Mouse (Mus musculus): Measurements from ENCODE around the gene Sf1. TPM values are rescaled to one million over a fixed set of nuclear protein-coding genes. Genes with fewer than 3 reads are reported as not detected.
A peak's percentile ranks its signal among the peaks of the same experiment; 100 is the strongest.

Sf1 gene
- polyA plus RNA-seq (2012; rRNA removed): 61.1 and 86.4 TPM in 2 replicates

- 1% methylated on average over 84 of the region's 85 CpGs for WGBS
- peak; percentile 98 for DNase-seq (ENCODE audit: low read depth, low spot score)
Measured at GRCm38 (mm10) chr19:6363411-6364240, at the start of gene Sf1. Sf1 (plus strand) TSS chr19:6363690.

- WGBS: 94% methylated on average over 8 of the region's 8 CpGs
- no peak for DNase-seq (ENCODE audit: low read depth, low spot score)
Measured at GRCm38 (mm10) chr19:6313796-6314195, 49.7 kb upstream of the Sf1 start.

GRCm38 (mm10) chr19:6314513-6314912, 49.0 kb upstream of the Sf1 start:
- 75% methylated on average over 8 of the region's 8 CpGs for WGBS
- no peak for DNase-seq (ENCODE audit: low read depth, low spot score)

- no peak for DNase-seq (ENCODE audit: low read depth, low spot score)
- WGBS: 81% methylated on average over 14 of the region's 14 CpGs
Measured at GRCm38 (mm10) chr19:6315573-6315972, 47.9 kb upstream of the Sf1 start.

GRCm38 (mm10) chr19:6318145-6318544, 45.3 kb upstream of the Sf1 start:
- no peak for DNase-seq (ENCODE audit: low read depth, low spot score)
- 88% methylated on average over 12 of the region's 12 CpGs for WGBS

- WGBS: 63% methylated on average over 8 of the region's 8 CpGs
- DNase-seq (ENCODE audit: low read depth, low spot score): no peak
Measured at GRCm38 (mm10) chr19:6321358-6321757, 42.1 kb upstream of the Sf1 start.

GRCm38 (mm10) chr19:6321786-6322621, 41.5 kb upstream of the Sf1 start:
- no peak for DNase-seq (ENCODE audit: low read depth, low spot score)
- 65% methylated on average over 33 of the region's 33 CpGs for WGBS

- no peak for DNase-seq (ENCODE audit: low read depth, low spot score)
- WGBS: 88% methylated on average over 9 of the region's 9 CpGs
Measured at GRCm38 (mm10) chr19:6324751-6325150, 38.7 kb upstream of the Sf1 start.

- WGBS: 13% methylated on average over 5 of the region's 5 CpGs
Measured at GRCm38 (mm10) chr19:6331178-6331577, 32.3 kb upstream of the Sf1 start.

GRCm38 (mm10) chr19:6331719-6332516, 31.6 kb upstream of the Sf1 start:
- no peak for DNase-seq (ENCODE audit: low read depth, low spot score)

More at GRCm38 (mm10) chr19:6331178-6331577, 32.3 kb upstream of the Sf1 start:
- DNase-seq (ENCODE audit: low read depth, low spot score): no peak

GRCm38 (mm10) chr19:6333761-6334595, 29.5 kb upstream of the Sf1 start:
- WGBS: 43% methylated on average over 9 of the region's 9 CpGs
- no peak for DNase-seq (ENCODE audit: low read depth, low spot score)

More at GRCm38 (mm10) chr19:6331719-6332516, 31.6 kb upstream of the Sf1 start:
- 17% methylated on average over 13 of the region's 13 CpGs for WGBS

GRCm38 (mm10) chr19:6334673-6335457, 28.6 kb upstream of the Sf1 start, which contains the start of gene Men1:
Men1 (plus strand) TSS chr19:6334979.
- WGBS: under 1% methylated on average over 43 of the region's 43 CpGs
- DNase-seq (ENCODE audit: low read depth, low spot score): peak; percentile 88

GRCm38 (mm10) chr19:6335458-6335827, 28.0 kb upstream of the Sf1 start:
- under 1% methylated on average over 25 of the region's 25 CpGs for WGBS
- DNase-seq (ENCODE audit: low read depth, low spot score): no peak

GRCm38 (mm10) chr19:6336920-6337319, 26.6 kb upstream of the Sf1 start:
- 92% methylated on average over 10 of the region's 10 CpGs for WGBS
- DNase-seq (ENCODE audit: low read depth, low spot score): no peak

- DNase-seq (ENCODE audit: low read depth, low spot score): no peak
- 93% methylated on average over 7 of the region's 7 CpGs for WGBS
Measured at GRCm38 (mm10) chr19:6338171-6338570, 25.3 kb upstream of the Sf1 start.

- no peak for DNase-seq (ENCODE audit: low read depth, low spot score)
- WGBS: 93% methylated on average over 11 of the region's 11 CpGs
Measured at GRCm38 (mm10) chr19:6338716-6339115, 24.8 kb upstream of the Sf1 start.

GRCm38 (mm10) chr19:6339191-6339590, 24.3 kb upstream of the Sf1 start:
- 96% methylated on average over 6 of the region's 6 CpGs for WGBS
- DNase-seq (ENCODE audit: low read depth, low spot score): no peak

- no peak for DNase-seq (ENCODE audit: low read depth, low spot score)
- WGBS: 64% methylated on average over 15 of the region's 15 CpGs
Measured at GRCm38 (mm10) chr19:6339890-6340504, 23.5 kb upstream of the Sf1 start.
